Mouse (Mus musculus) CD8-positive naive resting alpha-beta T cell, adult 2 months (primary cell): ENCODE measurements around the gene Ubr2.

Experiments used
- DNase-seq, 2 experiments: peaks; one replicate each; pipeline ENCODE4 v3.0.0; 2022; ENCODE audit warnings: low read depth in 2 of 2, low spot score in 2 of 2

Ubr2 gene

DNA sequence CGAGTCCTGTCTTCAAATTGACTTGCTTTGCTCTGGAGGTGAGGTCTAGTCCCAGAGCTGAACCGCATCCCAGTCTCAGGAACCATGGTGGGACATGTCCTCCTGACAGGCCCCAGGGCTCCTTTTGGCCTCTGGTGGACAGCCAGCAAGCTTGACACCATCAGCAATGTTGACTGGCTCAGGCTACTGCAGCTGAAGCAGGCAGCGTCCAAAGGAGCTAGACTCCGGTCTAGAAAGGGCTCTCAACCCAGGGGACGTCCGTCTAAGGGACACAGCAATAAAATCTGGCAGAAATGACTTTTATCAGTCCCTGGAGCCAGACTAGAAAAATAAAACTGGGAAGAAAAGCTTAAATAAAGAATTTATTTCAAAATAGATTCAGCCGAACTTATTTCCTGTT is 80.5 kb downstream of the Ubr2 start:
- no peak for DNase-seq

DNA sequence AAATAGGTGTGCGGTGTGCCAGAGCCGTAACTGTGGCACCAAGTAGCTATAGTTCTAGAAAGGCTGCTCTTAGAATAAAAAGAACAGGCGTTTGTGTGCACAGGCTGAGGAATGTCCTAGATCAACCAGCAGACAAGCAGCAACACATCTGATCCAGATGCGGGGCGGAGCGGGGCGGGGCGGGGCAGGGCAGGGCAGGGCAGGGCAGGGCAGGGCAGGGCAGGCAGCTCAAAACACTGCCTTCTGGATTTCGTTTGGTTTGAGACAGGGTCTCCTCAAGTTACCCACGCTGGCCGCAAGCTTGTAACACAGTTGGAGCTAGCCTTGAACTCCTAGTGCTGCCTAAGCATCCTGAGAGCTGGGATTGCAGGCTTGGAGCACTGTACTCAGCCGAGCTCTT is 81.1 kb downstream of the Ubr2 start:
- no peak for DNase-seq

DNA sequence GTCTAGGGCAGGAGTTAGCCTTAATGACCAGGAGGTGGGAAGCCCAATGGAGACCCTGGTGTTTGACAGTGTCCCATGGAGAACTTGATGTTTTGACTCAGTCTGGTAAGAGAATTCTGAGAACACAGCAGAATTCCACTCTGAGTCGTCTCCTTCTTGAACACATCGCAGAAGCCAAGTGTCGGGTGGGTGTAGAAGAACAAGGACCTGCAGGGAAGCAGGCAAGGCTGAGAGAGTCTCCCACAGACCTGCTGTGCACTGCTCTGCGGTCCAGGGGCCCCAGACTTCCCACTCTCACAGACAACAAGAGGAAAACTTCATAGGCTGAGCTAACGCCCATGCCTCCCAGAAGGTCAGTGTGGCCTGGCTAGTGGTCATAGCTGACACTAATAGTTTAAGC is 82.6 kb downstream of the Ubr2 start:
- no peak for DNase-seq

DNA sequence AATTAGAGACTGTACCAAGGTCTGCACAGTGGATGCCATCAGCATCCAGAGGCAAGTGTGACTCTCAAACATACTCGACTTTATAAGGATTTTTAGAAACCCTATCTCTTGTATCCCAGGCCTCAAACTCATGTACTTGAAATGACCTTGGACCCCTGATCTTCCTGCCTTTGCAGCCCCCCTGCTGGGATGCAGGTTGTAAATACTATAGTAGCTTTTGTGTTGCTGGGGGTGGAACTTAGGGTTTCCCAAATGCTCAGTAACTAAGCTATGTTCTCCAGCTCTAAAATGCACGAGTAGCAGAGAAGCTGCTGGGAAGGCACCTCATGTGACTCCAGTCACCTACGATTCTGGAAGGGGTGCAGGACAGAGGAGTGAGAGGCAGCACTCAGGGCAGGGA is 83.4 kb downstream of the Ubr2 start:
- no peak for DNase-seq

- no peak for DNase-seq
Measured at GRCm38 (mm10) chr17:46926192-46926591, 84.2 kb downstream of the Ubr2 start.

GRCm38 (mm10) chr17:46920855-46921254 is 89.5 kb downstream of the Ubr2 start:
- no peak for DNase-seq

DNA sequence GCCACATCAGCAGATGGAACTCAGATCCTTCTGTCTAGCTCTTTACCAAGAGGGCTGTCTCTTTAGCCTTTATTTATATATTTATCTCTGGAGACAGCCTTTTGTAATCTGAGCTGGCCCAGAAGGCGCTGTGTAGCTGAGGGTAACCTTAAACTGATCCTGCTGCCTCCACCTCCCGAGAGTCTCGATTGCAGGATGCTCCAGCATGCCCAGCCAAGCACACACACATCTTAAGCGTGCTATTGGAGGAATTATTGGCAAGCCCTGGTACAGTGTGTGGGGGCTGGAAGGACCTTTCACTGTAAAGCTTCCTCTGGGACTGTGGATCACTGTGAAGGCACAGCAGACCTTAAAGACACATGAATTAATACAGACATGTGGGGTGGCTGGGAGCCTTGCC is 91.4 kb downstream of the Ubr2 start:
- DNase-seq, result no peak

- DNase-seq, result no peak
Measured at GRCm38 (mm10) chr17:46915129-46915528, 95.2 kb downstream of the Ubr2 start.

DNA sequence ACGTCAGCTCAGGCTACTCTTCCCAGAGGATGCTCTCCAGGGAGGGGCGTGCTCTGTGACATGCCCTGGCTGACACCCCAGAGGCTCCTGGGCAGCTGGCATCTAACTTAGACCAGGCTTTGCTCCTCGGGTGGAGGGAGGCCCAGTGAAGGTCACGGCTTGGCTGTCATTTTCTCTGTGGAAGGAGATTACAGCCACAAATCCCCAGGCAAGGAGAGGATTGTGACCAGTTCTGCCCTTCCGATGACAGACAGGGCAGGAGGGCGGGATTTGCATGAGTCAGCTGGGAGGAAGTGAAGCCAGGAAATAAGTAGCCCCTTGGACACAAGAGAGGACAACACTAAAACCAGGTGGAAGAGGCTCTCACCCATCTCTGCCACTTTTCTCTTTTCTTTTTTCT is 98.0 kb downstream of the Ubr2 start:
- no peak for DNase-seq

DNA sequence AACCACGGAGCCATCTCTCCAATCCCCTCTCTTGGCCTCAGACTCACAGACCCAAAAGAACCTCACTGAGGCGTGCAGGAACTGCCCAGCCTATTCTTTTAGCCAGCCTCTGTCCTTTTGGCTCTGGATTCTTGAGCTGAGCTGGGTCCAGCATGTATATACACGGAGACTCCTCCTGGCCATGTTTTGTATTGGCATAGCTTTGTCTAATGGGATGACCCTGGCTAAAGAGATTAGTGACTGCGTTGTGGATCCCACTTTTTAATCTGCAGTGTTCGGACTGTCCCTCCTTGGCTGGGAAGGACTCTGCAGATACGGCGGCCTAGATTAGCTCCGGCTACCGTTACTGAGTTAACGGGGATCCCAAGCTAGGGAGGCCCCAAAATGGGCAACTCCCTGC is 100.2 kb downstream of the Ubr2 start, which contains the start of gene Prph2:
Gene Prph2 (plus strand): TSS at position 274 of the 400 bp plus-strand sequence.
- DNase-seq, result no peak

DNA sequence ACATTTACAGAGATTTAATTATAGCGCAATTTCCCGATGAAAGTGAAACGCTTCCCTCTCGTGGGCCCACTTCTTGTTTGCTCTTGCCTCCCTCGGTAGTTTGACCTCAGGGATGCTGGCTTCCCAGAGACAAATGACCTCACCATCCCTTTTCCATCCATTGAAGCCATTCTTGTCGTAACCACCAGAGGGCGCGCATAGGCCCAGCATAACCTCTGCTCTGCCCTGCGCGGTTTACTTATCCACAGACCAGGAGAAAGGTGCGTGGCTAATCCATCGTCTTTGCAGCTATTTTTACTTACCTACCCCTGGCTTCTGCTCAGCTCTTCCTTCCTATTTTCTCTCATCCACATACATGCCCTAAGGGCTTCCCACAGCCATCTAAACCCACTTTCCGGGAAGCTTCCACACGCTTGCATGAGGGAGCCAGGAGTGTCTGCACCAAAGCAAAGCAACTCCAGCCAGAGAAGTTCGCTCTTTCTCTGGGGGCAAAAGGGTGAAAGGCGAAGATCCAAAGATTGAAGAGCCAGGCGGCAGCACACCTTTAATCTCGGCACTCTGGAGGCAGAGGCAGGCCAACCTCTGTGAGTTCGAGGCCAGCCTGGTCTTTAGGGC is 106.4 kb downstream of the Ubr2 start:
- peak; percentile 51 to 62 for DNase-seq

GRCm38 (mm10) chr17:46900941-46901340 is 109.4 kb downstream of the Ubr2 start:
- no peak for DNase-seq

DNA sequence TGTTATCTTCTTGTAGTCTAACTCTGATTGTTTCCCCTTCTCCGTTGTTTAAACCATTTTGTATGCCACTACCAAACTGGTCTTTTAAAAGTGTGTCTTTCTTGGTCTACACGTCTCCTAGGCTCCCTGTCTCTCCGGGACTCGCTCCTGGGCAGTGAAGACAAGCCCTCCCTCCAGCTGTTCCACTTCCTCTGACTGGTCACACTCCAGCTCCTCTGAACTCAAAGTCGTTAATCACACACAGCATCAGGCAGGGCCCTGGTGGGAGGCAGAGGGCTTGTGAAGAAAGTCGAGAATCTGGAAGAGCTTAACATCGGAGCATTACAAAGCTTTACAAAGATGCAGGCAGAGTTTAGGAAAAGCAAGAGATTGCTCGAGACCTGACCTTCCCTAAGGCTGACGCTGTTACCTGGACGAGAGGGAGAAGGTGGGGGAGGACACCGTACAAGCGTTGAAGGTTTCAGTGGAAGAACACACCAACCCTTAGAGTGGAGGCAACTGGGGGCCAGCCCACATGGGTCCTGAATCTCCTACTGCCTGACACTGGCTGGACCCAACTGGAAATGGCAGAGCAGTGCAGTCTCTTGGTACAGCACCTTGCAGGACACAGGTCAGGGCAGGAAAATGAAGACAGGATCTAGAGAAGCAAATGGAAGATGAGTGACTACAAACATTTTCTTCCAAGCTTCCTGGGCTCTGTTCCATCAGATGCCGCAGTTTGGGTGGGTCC is 113.0 kb downstream of the Ubr2 start:
- no peak for DNase-seq

DNA sequence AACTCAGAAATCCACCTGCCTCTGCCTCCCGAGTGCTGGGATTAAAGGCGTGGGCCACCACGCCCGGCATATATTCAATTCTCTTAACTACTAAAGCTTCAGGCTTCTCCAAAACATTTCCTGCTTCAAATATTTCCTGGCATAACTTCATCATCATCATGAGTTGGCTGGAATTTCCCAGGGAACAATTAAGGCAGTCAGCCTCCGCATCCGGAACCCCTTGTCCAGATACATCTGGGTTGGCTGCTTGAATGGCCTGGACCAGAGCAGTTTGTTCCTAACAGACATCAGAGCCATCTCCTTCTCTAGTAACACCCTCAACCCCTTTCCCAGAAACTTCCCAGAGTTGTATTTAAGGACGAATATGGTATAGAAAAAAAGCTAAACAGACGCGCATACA is 114.9 kb downstream of the Ubr2 start:
- no peak for DNase-seq

DNA sequence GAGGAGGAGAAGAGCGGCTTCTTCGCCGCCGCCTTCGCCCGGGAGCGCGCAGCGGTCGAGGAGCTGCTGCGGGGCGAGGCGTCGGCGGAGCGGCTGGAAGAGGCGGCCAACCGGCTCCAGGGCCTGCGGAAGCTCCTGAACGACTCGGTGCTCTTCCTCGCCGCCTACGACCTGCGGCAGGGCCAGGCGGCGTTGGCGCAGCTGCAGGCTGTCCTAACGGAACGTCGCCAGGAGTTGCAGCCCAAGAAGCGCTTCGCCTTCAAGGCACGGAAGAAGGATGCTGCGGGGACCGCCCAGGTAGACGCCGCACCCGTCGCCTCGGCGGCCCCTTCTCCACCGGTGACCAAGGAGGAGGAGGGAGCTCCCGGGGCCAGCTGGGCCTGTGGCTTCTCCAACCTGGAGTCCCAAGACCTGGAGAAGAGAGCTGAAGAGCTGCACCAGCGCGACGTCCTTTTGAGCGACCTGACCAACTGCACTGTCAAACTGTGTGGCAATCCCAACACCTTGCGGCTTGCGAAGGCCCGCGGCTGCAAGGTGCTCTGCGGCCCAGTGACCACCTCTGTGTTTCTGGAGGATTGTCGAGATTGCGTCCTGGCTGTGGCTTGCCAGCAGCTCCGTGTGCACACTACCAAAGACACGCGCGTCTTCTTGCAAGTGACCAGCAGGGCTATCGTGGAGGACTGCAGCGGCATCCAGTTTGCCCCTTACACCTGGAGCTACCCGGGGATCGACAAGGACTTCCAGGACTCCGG is 119.3 kb downstream of the Ubr2 start:
- DNase-seq, result peak in 1 of 2 experiments; percentile 25

DNA sequence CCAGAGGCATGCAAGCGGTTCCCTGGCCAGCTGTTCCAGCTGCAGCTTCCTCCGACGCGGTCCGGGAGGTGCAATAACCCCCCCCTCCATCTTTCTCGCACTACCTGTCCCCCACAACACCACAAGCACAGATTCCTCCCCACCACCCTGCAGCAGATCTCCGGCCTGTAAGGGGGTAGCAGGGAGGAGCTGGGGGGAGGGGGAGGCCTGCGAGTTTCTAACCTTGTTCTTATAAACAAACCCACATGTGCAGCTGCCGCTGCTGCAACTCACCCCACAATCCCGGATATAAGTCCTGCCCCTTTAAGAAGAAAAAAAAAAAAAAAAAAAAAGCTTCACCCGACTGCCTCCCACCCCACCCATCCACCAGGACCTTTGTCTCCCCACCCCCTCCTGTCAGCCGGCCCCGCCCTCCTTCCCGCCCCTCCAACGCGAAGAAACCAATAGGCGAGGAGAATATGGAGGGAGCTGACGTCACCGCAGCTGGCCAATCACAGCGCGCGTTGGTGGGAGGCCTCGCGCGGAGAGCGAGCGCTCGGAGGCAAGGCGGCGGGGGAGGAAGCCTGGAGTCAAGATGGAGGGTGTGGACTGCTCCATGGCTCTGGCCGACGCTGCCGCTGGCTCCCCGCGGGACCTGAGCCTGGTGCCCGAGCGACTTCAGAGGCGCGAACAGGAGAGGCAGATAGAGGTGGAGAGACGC is 120.1 kb downstream of the Ubr2 start, which contains the start of gene Tbcc:
Gene Tbcc (plus strand): TSS at position 569 of the 700 bp plus-strand sequence.
- peak; percentile 93 for DNase-seq

DNA sequence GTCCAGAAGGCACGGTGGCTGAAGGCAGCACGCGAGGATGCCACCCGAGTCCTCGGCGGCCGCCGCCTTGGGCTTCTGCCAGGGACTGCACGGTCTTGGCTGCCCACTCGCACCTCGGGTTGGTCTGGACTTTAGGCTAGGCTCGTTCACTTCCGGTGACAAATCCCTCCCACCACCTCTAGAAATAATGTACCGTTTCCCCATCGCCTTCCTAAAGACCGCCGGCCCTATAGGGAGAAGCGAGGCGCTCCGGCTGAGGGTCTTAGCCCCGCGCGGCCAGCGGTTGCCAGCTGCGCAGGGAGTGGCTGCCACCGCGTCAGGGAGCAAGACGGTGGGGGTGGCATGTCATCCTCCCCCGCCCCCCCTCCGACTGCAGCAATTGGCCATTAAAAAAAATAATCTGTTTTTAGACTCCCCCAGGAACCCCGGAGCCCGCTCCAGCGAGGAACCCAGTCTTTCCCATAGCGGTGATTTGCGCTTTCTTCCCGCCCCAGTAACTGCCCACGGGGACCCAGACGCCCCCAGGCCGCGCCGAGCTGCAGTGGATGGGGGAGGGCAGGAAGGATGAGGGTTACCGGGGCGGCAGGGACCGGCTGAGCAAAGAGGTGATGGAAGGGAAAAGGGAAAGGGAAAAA is 120.8 kb downstream of the Ubr2 start:
- peak in 1 of 2 experiments; percentile 16 for DNase-seq

GRCm38 (mm10) chr17:46888511-46889212 is 121.7 kb downstream of the Ubr2 start:
- DNase-seq, result peak in 1 of 2 experiments; percentile 46

DNA sequence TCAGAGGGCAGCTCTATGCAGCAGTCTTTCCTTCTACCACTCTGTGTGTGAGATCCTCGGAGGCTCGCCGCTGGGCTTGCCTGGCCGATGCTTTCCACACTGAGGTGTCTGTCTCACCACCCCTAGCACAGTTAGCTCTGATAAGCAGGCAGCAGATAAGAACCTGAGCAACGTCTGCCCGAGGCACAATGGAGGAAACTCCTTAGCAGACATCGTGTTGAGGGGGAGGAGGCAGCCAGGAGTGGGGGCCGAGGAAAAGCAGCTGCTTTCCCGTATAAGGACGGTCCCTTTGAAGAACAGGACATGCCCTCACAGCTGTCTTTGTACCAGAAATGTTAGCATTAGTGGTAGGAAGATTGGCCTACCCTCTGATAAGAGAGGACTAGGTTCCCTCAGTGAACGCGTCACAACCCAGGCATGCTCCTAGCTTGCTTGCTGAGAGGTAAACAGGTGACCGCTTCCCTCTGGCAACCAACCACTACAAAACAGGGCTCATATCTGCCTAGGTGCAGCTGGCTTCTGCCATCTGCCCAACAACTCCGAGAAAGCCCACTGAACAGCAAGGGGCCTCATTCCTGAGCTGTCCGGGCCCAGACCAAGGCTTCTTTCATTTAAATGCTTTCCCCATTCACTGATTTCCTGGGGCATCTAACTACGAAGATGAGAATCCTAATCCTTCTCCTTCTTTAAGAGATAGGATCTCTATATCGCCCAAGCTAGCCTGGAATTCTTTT is 124.3 kb downstream of the Ubr2 start:
- DNase-seq, result no peak
